Mouse (Mus musculus) kidney, adult 11 months (tissue): ENCODE results near the gene Serpind1.

Experiments used
- DNase-seq: peaks from one replicate; pipeline ENCODE4 v3.0.0; 2022

Gene Serpind1

GRCm38 (mm10) chr16:17331116-17331515 is at the start of gene Serpind1:
TSS of gene Serpind1 (plus strand) at chr16:17331371.
- DNase-seq: no peak

GRCm38 (mm10) chr16:17283151-17283550 is 48.0 kb upstream of the Serpind1 start:
- no peak for DNase-seq

GRCm38 (mm10) chr16:17287103-17287502 is 44.1 kb upstream of the Serpind1 start:
- no peak for DNase-seq

- no peak for DNase-seq
Observed at GRCm38 (mm10) chr16:17291016-17291415, 40.2 kb upstream of the Serpind1 start.

GRCm38 (mm10) chr16:17292751-17293150 is 38.4 kb upstream of the Serpind1 start:
- peak; percentile 23 for DNase-seq

- DNase-seq: no peak
Observed at GRCm38 (mm10) chr16:17300818-17301217, 30.4 kb upstream of the Serpind1 start.

- DNase-seq: no peak
Observed at GRCm38 (mm10) chr16:17303521-17304245, 27.5 kb upstream of the Serpind1 start.

GRCm38 (mm10) chr16:17307461-17307860 is 23.7 kb upstream of the Serpind1 start:
- DNase-seq: no peak

GRCm38 (mm10) chr16:17309036-17309435 is 22.1 kb upstream of the Serpind1 start:
- no peak for DNase-seq

GRCm38 (mm10) chr16:17312531-17312930 is 18.6 kb upstream of the Serpind1 start:
- DNase-seq: no peak

GRCm38 (mm10) chr16:17316554-17316953 is 14.6 kb upstream of the Serpind1 start:
- no peak for DNase-seq

GRCm38 (mm10) chr16:17321481-17321880 is 9.7 kb upstream of the Serpind1 start:
- DNase-seq: no peak

GRCm38 (mm10) chr16:17324745-17325144 is 6.4 kb upstream of the Serpind1 start:
- DNase-seq: no peak

- DNase-seq: no peak
Observed at GRCm38 (mm10) chr16:17326064-17326463, 5.1 kb upstream of the Serpind1 start.

- DNase-seq: no peak
Observed at GRCm38 (mm10) chr16:17329848-17330570, 1.2 kb upstream of the Serpind1 start.

GRCm38 (mm10) chr16:17331855-17332254 is 684 bp downstream of the Serpind1 start:
- no peak for DNase-seq

- DNase-seq: no peak
Observed at GRCm38 (mm10) chr16:17334574-17334973, 3.4 kb downstream of the Serpind1 start.

GRCm38 (mm10) chr16:17336089-17336488 is 4.9 kb downstream of the Serpind1 start:
- DNase-seq: no peak

- DNase-seq: no peak
Observed at GRCm38 (mm10) chr16:17339701-17340100, 8.5 kb downstream of the Serpind1 start.

- DNase-seq: no peak
Observed at GRCm38 (mm10) chr16:17340705-17341104, 9.5 kb downstream of the Serpind1 start.

GRCm38 (mm10) chr16:17341847-17342246 is 10.7 kb downstream of the Serpind1 start:
- DNase-seq: no peak

- peak; percentile 9 for DNase-seq
Observed at GRCm38 (mm10) chr16:17345141-17345812, 14.1 kb downstream of the Serpind1 start.

GRCm38 (mm10) chr16:17345813-17346155 is 14.6 kb downstream of the Serpind1 start:
- DNase-seq: no peak

GRCm38 (mm10) chr16:17346766-17347165 is 15.6 kb downstream of the Serpind1 start:
- no peak for DNase-seq
